Mouse (Mus musculus): Measurements from ENCODE around the gene Lmo4. TPM values are rescaled to one million over a fixed set of nuclear protein-coding genes. Genes with fewer than 3 reads are reported as not detected.

The Lmo4 gene
- not detected in 2 replicates for polyA plus RNA-seq (2012; ENCODE audit: insufficient read depth, insufficient read length, low replicate concordance, missing spikeins)

- peaks cover 6% of the 10 kb centered on the region for H3K4me1 ChIP-seq (ENCODE audit: control insufficient read depth, insufficient read depth, low read length)
- no peak for TF ChIP-seq CTCF (IDR thresholded peaks at IDR 0.05; ENCODE audit: insufficient read depth, low read depth, low read length)
- TF ChIP-seq POLR2A (IDR thresholded peaks at IDR 0.05; ENCODE audit: insufficient read depth, low read depth, low read length): peak; percentile 30; the same call in 1 of the 2 replicates
- peak within 1 kb of the TSS; percentile 79 for H3K27ac ChIP-seq (ENCODE audit: insufficient read depth, low read depth, low read length)
- under 1% methylated on average over 76 of the region's 76 CpGs for WGBS
- H3K4me3 ChIP-seq (ENCODE audit: insufficient read depth, low read depth, low read length): peak within 1 kb of the TSS; percentile 78
These were observed at the start of gene Lmo4 for GRCm38 (mm10) chr3:144204413-144205311. TSS of gene Lmo4 (minus strand) at chr3:144205220.

GRCm38 (mm10) chr3:144254281-144254680 is 49.3 kb upstream of the Lmo4 start:
- H3K4me3 ChIP-seq (ENCODE audit: insufficient read depth, low read depth, low read length): no peak overlapping the region
- TF ChIP-seq POLR2A (IDR thresholded peaks at IDR 0.05; ENCODE audit: insufficient read depth, low read depth, low read length) (no peak), CTCF (IDR thresholded peaks at IDR 0.05; ENCODE audit: insufficient read depth, low read depth, low read length) (no peak)
- no peaks in the 10 kb centered on the region for H3K4me1 ChIP-seq (ENCODE audit: control insufficient read depth, insufficient read depth, low read length)
- H3K27ac ChIP-seq (ENCODE audit: insufficient read depth, low read depth, low read length): no peak overlapping the region
- 92% methylated on average over 5 of the region's 5 CpGs for WGBS

GRCm38 (mm10) chr3:144253018-144253417 is 48.0 kb upstream of the Lmo4 start:
- no peak for TF ChIP-seq POLR2A (IDR thresholded peaks at IDR 0.05; ENCODE audit: insufficient read depth, low read depth, low read length)
- H3K4me1 ChIP-seq (ENCODE audit: control insufficient read depth, insufficient read depth, low read length): no peaks in the 10 kb centered on the region
- no peak overlapping the region for H3K4me3 ChIP-seq (ENCODE audit: insufficient read depth, low read depth, low read length)
- H3K27ac ChIP-seq (ENCODE audit: insufficient read depth, low read depth, low read length): no peak overlapping the region
- WGBS: 87% methylated on average over 6 of the region's 6 CpGs

GRCm38 (mm10) chr3:144252109-144252508 is 47.1 kb upstream of the Lmo4 start:
- Histone ChIP-seq H3K4me3 (ENCODE audit: insufficient read depth, low read depth, low read length) (no peak overlapping the region), H3K4me1 (ENCODE audit: control insufficient read depth, insufficient read depth, low read length) (no peaks in the 10 kb centered on the region), H3K27ac (ENCODE audit: insufficient read depth, low read depth, low read length) (no peak overlapping the region)
- TF ChIP-seq CTCF (IDR thresholded peaks at IDR 0.05; ENCODE audit: insufficient read depth, low read depth, low read length) (no peak), POLR2A (IDR thresholded peaks at IDR 0.05; ENCODE audit: insufficient read depth, low read depth, low read length) (no peak)
- 88% methylated on average over 4 of the region's 4 CpGs for WGBS

- Histone ChIP-seq H3K27ac (ENCODE audit: insufficient read depth, low read depth, low read length) (no peak overlapping the region), H3K4me3 (ENCODE audit: insufficient read depth, low read depth, low read length) (no peak overlapping the region), H3K4me1 (ENCODE audit: control insufficient read depth, insufficient read depth, low read length) (no peaks in the 10 kb centered on the region)
- TF ChIP-seq POLR2A (IDR thresholded peaks at IDR 0.05; ENCODE audit: insufficient read depth, low read depth, low read length) (no peak), CTCF (IDR thresholded peaks at IDR 0.05; ENCODE audit: insufficient read depth, low read depth, low read length) (no peak)
- 27% methylated on average over 15 of the region's 15 CpGs for WGBS
These were observed 37.1 kb upstream of the Lmo4 start for GRCm38 (mm10) chr3:144242025-144242673.

- 93% methylated on average over 3 of the region's 3 CpGs for WGBS
These were observed 36.1 kb upstream of the Lmo4 start for GRCm38 (mm10) chr3:144241161-144241560.

GRCm38 (mm10) chr3:144238482-144238881 is 33.5 kb upstream of the Lmo4 start:
- H3K4me1 ChIP-seq (ENCODE audit: control insufficient read depth, insufficient read depth, low read length): no peaks in the 10 kb centered on the region
- no peak overlapping the region for H3K4me3 ChIP-seq (ENCODE audit: insufficient read depth, low read depth, low read length)
- TF ChIP-seq POLR2A (IDR thresholded peaks at IDR 0.05; ENCODE audit: insufficient read depth, low read depth, low read length): no peak
- TF ChIP-seq CTCF (IDR thresholded peaks at IDR 0.05; ENCODE audit: insufficient read depth, low read depth, low read length): no peak
- no peak overlapping the region for H3K27ac ChIP-seq (ENCODE audit: insufficient read depth, low read depth, low read length)
- WGBS: 98% methylated on average over 11 of the region's 11 CpGs

More at GRCm38 (mm10) chr3:144241161-144241560, 36.1 kb upstream of the Lmo4 start:
- Histone ChIP-seq H3K27ac (ENCODE audit: insufficient read depth, low read depth, low read length) (no peak overlapping the region), H3K4me1 (ENCODE audit: control insufficient read depth, insufficient read depth, low read length) (no peaks in the 10 kb centered on the region), H3K4me3 (ENCODE audit: insufficient read depth, low read depth, low read length) (no peak overlapping the region)
- TF ChIP-seq CTCF (IDR thresholded peaks at IDR 0.05; ENCODE audit: insufficient read depth, low read depth, low read length): no peak
- TF ChIP-seq POLR2A (IDR thresholded peaks at IDR 0.05; ENCODE audit: insufficient read depth, low read depth, low read length): no peak

- Histone ChIP-seq H3K4me3 (ENCODE audit: insufficient read depth, low read depth, low read length) (no peak overlapping the region), H3K27ac (ENCODE audit: insufficient read depth, low read depth, low read length) (no peak overlapping the region), H3K4me1 (ENCODE audit: control insufficient read depth, insufficient read depth, low read length) (no peaks in the 10 kb centered on the region)
- WGBS: 86% methylated on average over 11 of the region's 11 CpGs
- TF ChIP-seq CTCF (IDR thresholded peaks at IDR 0.05; ENCODE audit: insufficient read depth, low read depth, low read length): no peak
- no peak for TF ChIP-seq POLR2A (IDR thresholded peaks at IDR 0.05; ENCODE audit: insufficient read depth, low read depth, low read length)
These were observed 27.5 kb upstream of the Lmo4 start for GRCm38 (mm10) chr3:144232347-144233008.
